Mouse (Mus musculus) heart, adult 9 months (tissue): ENCODE data around the gene Dpm1.

Experiments used
- DNase-seq, 2 experiments: peaks; one replicate each; pipeline ENCODE4 v3.0.0; 2022; ENCODE audit warnings: low spot score in 2 of 2

The Dpm1 gene

GRCm38 (mm10) chr2:168229116-168230025 is 1.0 kb downstream of the Dpm1 start:
- DNase-seq: peak; percentile 31 to 34

- no peak for DNase-seq
These were observed 7.1 kb downstream of the Dpm1 start for GRCm38 (mm10) chr2:168223326-168223725.

DNA sequence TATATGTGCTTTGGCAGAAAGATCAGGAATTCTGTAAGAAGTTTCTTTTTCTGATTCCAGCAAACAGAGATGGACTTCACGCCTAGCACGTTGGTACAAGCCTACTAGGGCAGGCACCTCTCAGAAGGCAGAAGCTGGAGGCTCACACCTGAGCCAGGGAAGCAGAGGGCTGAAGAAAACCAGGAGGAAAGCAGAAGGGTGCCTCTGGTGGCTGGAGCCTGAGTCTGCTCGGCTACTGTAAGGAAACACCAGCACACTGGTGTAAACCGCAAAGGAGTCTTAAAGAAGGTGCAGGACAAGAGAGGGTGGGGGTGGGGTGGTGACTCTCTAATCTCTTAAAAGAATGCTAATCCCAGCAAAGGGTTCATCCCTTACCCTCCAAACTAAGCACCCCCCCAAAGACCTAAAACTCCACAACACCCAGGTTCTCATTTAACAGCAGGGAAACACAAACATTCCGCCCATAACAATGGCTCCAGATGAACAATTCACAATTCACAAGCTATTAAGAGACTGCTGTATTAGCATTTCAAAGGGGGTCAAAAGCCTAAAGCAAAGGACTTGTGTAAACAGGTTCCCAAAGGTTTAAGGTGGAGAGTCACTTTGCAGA is 16.5 kb downstream of the Dpm1 start:
- DNase-seq: no peak

- no peak for DNase-seq
These were observed 22.5 kb downstream of the Dpm1 start for GRCm38 (mm10) chr2:168207883-168208282.

- peak; percentile 96 to 97 for DNase-seq
These were observed 23.4 kb downstream of the Dpm1 start, which contains the start of gene Adnp for GRCm38 (mm10) chr2:168206725-168207644. TSS of gene Adnp (minus strand) at chr2:168207112.

DNA sequence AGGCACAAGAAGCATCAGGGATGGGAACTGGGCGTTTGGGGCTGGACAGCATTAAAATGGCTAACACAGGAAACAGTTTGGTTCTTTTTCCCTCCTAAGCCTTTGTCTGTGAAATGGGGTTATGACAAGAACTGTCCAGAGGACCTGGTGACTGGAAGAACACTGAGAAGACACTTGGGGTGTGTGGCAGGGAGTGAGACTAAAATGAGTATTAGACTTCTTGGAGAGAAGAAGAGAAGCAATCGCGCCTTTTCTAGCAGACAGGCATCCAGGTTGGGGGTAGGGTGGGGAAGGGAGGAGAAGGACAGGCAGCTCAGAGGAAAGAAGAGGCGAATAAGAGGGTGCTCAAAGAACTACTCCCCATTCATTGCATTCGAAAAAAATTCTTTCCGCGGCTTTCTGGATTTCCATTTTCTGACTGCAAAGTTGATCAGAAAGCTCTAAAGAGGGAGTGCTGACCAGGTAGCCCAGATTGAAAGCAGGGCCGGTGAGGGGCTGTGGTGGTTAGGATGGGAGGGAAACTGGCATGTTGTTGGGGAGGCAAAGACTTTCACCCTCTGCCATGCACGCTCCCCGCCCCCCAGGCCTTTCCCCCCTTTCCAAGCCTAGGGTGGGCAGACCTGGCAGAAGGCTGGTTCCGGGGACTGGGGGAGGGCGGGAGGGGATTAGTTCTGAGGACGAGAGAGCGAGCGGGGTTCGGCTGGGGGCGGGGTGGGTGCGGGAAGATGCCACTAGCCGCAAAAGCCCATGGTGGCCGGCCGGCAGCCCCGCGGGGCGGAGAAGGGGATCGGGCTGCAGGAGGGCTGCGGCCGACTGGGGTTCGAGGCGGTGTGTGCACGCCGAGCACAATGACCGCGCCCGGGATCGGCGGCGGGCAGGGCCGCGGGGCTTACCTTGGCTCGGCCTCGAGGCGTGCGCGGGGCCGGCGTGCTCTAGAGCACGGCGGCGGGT is 24.4 kb downstream of the Dpm1 start:
- DNase-seq: peak in 1 of 2 experiments; percentile 19

DNA sequence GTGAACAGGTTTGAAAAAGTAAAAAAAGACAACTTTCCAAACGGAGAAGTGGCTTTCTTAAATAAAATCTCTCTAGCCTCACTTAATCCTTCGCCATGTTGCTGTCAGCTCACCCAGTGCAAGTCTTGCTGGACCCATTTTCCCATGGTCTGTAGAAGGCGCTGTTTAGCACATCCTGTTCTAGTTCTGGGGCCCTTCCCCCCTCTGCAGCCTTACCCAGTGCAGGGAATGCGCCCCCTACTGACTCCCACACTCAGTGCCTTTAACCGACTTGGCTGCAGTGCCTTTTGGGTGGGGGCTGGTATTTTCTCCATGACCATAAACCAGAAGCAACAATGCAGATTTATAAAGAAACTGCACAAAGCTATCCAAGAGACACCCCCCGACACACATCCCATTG is 25.1 kb downstream of the Dpm1 start:
- DNase-seq: peak; percentile 75

GRCm38 (mm10) chr2:168204476-168204999 is 25.9 kb downstream of the Dpm1 start:
- no peak for DNase-seq

DNA sequence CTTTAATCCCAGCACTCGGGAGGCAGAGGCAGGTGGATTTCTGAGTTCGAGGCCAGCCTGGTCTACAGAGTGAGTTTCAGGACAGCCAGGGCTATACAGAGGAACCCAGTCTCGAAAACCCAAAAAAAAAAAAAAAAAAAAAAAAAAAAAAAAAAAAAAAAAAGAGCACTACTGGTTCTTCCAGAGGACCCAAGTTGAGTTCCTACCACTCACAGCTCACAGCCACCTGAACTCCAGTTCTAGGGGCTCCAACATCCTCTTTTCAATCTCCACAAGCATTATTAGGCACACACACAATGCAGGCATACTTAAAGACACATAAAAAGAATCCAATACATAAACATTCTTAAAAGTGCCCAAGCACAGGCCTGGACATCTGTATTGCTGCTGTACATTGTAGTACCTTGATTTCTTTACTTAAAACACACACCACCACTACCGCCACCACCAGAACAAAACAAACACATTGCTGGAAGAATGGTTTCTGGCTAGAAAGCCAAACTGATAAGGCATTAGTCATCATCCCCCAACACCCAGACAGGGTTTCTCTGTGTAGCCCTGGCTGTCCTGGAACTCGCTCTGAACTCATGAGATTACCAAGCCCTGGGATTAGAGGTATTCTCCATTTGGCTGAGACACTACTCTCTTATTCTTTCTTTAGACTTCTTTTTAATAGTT is 30.2 kb downstream of the Dpm1 start:
- DNase-seq: no peak

- no peak for DNase-seq
These were observed 30.9 kb downstream of the Dpm1 start for GRCm38 (mm10) chr2:168199476-168199875.

- no peak for DNase-seq
These were observed 32.0 kb downstream of the Dpm1 start for GRCm38 (mm10) chr2:168198421-168198820.

DNA sequence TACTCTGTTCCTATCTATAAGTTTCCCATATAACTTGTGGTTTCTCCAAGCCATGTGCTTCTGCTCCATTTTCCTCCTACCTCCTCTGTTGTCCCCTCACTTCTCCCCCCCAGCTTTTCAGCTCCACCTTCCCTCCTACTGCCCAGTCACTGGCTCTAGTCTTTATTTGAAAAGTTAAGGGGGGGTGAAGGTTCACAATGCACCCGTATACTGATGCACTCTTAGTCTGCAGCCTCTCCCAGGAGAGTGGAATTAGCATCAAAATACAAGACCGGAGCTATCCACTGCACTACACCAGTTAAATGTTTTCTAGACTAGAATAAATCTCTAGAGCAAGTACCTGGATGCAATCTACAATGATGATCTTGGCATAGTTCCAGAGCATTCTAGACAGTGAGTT is 34.7 kb downstream of the Dpm1 start:
- DNase-seq: no peak

DNA sequence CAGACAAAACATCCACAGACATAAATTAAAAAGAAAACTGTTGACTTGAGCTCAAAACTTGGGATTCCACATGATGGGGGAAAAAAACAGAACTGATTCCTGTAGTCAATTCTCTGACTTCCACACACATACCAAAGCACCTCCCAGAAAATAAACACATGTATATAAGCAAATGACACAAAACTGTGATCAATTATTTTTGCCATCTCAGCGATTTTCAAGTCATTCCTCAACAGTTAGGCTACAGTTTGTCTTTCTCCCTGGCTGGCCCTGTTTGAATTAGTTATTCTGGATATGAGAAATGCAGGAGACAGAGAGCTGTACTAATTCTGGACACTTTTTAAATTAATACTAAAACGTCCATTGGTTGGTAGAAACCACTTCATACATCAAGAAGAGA is 36.7 kb downstream of the Dpm1 start:
- no peak for DNase-seq

- DNase-seq: no peak
These were observed 38.5 kb downstream of the Dpm1 start for GRCm38 (mm10) chr2:168191856-168192255.

GRCm38 (mm10) chr2:168175946-168176345 is 54.4 kb downstream of the Dpm1 start:
- DNase-seq: no peak

DNA sequence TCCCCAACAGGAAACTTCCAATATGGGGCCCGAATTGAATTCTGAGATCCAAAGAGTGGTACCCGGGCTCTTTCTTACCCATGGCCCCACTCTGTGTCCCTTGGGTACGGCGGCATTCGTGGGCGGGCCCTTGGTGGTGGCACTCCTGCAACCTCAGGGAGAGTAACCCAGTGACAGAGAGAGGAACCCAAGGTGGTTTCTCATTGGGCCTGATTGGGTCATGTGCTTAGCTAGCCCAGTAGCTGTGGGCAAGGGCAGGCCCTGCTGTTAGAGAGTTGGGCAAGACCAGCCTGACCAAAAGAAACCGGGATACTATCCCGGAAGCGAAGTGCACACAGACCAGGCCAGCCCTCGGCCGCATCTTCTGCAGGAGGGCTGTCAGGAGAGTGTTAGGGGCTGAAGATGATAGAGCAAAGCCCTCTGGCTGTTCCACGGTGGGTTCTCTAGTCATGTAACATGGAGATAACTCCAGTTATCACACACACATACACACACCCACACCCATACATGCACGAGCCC is 60.2 kb downstream of the Dpm1 start:
- peak; percentile 72 to 86 for DNase-seq

GRCm38 (mm10) chr2:168169800-168170113 is 60.6 kb downstream of the Dpm1 start:
- DNase-seq: no peak

GRCm38 (mm10) chr2:168168892-168169799 is 61.2 kb downstream of the Dpm1 start:
- DNase-seq: no peak

GRCm38 (mm10) chr2:168167781-168168180 is 62.6 kb downstream of the Dpm1 start:
- no peak for DNase-seq
